Mouse (Mus musculus) embryonic facial prominence, embryonic 15.5 days (tissue): ENCODE results near the gene Gm13289. TPM values are rescaled to one million over a fixed set of nuclear protein-coding genes. Genes with fewer than 3 reads are reported as not detected.
A peak's percentile ranks its signal among the peaks of the same experiment; 100 is the strongest.
"Not testable (repeated sequence)": the region's sequence is repeated elsewhere in the genome, so short reads cannot be mapped to it uniquely, and the experiment has no call there.

Source experiments
- ATAC-seq: fragments of 200-750 bp; cut with Nextera tagmentation; 2 replicates; pipeline ENCODE4 v1.8.0; 2017; ENCODE audit warnings: low read depth, moderate TSS enrichment; ENCODE audit not compliant: insufficient number of reproducible peaks, low FRiP score, low TSS enrichment
- H3K27ac ChIP-seq: fragments of 300-500 bp; sonication (generic); replicated peaks from 2 replicates; pipeline ENCODE4 v1.5.1; 2015; ENCODE audit warnings: mild to moderate bottlenecking, inconsistent platforms
- H3K27me3 ChIP-seq: fragments of 300-500 bp; sonication (generic); 2 replicates; pipeline ENCODE4 v1.6.1; 2015; ENCODE audit warnings: inconsistent platforms
- H3K36me3 ChIP-seq: fragments of 300-500 bp; sonication (generic); 2 replicates; pipeline ENCODE4 v1.6.1; 2015; ENCODE audit warnings: mild to moderate bottlenecking, inconsistent platforms
- H3K4me1 ChIP-seq: fragments of 300-500 bp; sonication (generic); 2 replicates; pipeline ENCODE4 v1.6.1; 2015; ENCODE audit warnings: inconsistent platforms
- H3K4me2 ChIP-seq: fragments of 300-500 bp; sonication (generic); replicated peaks from 2 replicates; pipeline ENCODE4 v1.6.1; 2015; ENCODE audit warnings: mild to moderate bottlenecking, inconsistent platforms
- H3K4me3 ChIP-seq: fragments of 300-500 bp; sonication (generic); replicated peaks from 2 replicates; pipeline ENCODE4 v1.5.1; 2015; ENCODE audit warnings: mild to moderate bottlenecking, inconsistent platforms
- H3K9ac ChIP-seq: fragments of 300-500 bp; sonication (generic); 2 replicates; pipeline ENCODE4 v1.6.1; 2015; ENCODE audit warnings: inconsistent platforms
- H3K9me3 ChIP-seq: fragments of 300-500 bp; sonication (generic); replicated peaks from 2 replicates; pipeline ENCODE4 v1.6.1; 2016; ENCODE audit warnings: inconsistent platforms
- WGBS: fragments of 180-500 bp; shearing (Covaris S2); methylation state at CpG from one replicate; pipeline ENCODE4 v1.1.7; 2015; 5-methylcytosine and 5-hydroxymethylcytosine counted together
- polyA plus RNA-seq: library from polyadenylated mRNA; unstranded; fragments of >200 nt; fragmentation: Nextera tagmentation; extraction: Ambion mirVana; gene quantifications from 2 replicates; pipeline ENCODE4 v1.2.1, GENCODE M21; 2015

Gm13289 gene
- polyA plus RNA-seq, 1 experiment from 2014 or later: not detected

GRCm38 (mm10) chr4:88758751-88759150 is 18.0 kb upstream of the Gm13289 start:
- H3K9ac ChIP-seq, ATAC-seq, H3K4me1 ChIP-seq, H3K27ac ChIP-seq, H3K27me3 ChIP-seq, H3K4me3 ChIP-seq, H3K36me3 ChIP-seq, H3K4me2 ChIP-seq, H3K9me3 ChIP-seq: not testable (repeated sequence)
- WGBS: 86% methylated on average over 9 of the region's 9 CpGs

GRCm38 (mm10) chr4:88759610-88760268 is 17.0 kb upstream of the Gm13289 start, which contains the start of gene Gm13283:
Gene Gm13283, plus strand, starts transcription at chr4:88760119.
- not testable (repeated sequence) for H3K27me3 ChIP-seq, H3K9ac ChIP-seq, H3K4me1 ChIP-seq, H3K36me3 ChIP-seq, H3K9me3 ChIP-seq, ATAC-seq
- H3K4me2 ChIP-seq: peak within 1 kb of the TSS; percentile 55
- H3K27ac ChIP-seq: peak within 1 kb of the TSS; percentile 84
- WGBS: 13% methylated on average over 12 of the region's 14 CpGs
- peak within 1 kb of the TSS; percentile 43 for H3K4me3 ChIP-seq

DNA sequence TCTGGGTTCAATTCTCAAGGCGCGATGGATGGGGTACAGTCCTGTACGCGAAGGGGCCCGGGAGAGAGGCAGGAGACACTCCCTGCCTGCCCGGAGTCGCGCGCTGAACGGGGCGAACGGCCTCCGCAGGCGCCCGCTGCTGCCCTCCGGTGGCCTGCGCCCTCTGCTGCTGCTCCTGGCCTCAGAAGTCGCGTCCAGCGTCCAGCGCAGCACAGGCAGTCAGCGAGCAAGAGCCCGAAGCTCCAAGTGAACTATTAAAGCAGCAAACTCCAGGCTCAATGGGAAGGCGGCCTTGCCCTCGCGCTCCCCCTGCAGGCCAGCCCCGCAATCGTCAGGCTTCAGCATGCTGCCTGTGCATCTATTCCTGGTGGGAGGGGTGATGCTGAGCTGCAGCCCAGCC is 16.3 kb upstream of the Gm13289 start:
- not testable (repeated sequence) for ATAC-seq, H3K9ac ChIP-seq, H3K4me1 ChIP-seq, H3K27me3 ChIP-seq, H3K9me3 ChIP-seq, H3K36me3 ChIP-seq
- Histone ChIP-seq H3K27ac (peak overlapping the region; percentile 84), H3K4me3 (peak overlapping the region; percentile 43), H3K4me2 (peak overlapping the region; percentile 55)
- under 1% methylated on average over 26 of the region's 28 CpGs for WGBS

- 63% methylated on average over 6 of the region's 8 CpGs for WGBS
Measured at GRCm38 (mm10) chr4:88761776-88762175, 14.9 kb upstream of the Gm13289 start.

DNA sequence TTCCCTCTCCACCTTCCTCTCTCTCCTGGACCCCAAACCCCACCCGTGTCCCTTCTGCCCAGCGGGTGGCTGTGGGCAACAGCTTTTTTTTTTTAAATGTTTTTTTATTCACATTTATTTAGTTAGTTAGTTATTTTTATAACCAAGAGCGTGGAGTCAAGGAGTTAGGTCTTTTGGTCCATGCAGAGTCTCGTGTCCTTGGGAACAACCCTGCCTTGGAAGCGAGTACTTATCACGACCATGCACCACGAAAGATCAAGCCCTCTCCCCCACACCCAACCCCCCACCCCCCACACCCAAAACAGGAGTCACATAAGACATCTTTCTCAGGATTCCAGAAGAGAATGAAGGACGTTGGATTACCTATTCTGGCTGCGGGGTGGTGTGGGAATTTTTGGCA is 14.4 kb upstream of the Gm13289 start:
- H3K9me3 ChIP-seq, H3K27ac ChIP-seq, H3K4me1 ChIP-seq, H3K27me3 ChIP-seq, H3K4me2 ChIP-seq, H3K4me3 ChIP-seq, H3K36me3 ChIP-seq, ATAC-seq, H3K9ac ChIP-seq: not testable (repeated sequence)
- WGBS: 57% methylated on average over 9 of the region's 9 CpGs

More at GRCm38 (mm10) chr4:88761776-88762175, 14.9 kb upstream of the Gm13289 start:
- H3K27me3 ChIP-seq, H3K9me3 ChIP-seq, H3K9ac ChIP-seq, H3K4me2 ChIP-seq, ATAC-seq, H3K4me3 ChIP-seq, H3K4me1 ChIP-seq, H3K27ac ChIP-seq, H3K36me3 ChIP-seq: not testable (repeated sequence)

DNA sequence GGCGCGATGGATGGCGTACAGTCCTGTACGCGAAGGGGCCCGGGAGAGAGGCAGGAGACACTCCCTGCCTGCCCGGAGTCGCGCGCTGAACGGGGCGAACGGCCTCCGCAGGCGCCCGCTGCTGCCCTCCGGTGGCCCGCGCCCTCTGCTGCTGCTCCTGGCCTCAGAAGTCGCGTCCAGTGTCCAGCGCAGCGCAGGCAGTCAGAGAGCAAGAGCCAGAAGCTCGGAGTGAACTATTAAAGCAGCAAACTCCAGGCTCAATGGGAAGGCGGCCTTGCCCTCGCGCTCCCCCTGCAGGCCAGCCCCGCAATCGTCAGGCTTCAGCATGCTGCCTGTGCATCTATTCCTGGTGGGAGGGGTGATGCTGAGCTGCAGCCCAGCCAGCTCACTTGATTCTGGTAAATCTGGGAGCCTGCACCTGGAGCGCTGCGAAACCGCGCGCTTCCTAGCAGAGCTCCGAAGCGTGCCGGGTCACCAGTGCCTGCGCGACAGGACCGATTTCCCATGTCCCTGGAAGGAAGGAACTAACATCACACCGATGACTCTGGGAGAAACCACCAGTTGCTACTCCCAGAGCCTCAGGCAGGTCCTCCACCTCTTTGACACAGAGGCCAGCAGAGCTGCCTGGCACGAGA is 13.2 kb upstream of the Gm13289 start:
- H3K36me3 ChIP-seq, ATAC-seq, H3K27me3 ChIP-seq, H3K4me1 ChIP-seq, H3K9ac ChIP-seq, H3K9me3 ChIP-seq: not testable (repeated sequence)
- peak overlapping the region; percentile 50 for H3K4me2 ChIP-seq
- peak overlapping the region; percentile 44 for H3K4me3 ChIP-seq
- peak overlapping the region; percentile 75 for H3K27ac ChIP-seq
- 3% methylated on average over 37 of the region's 42 CpGs for WGBS

- H3K36me3 ChIP-seq, H3K4me3 ChIP-seq, H3K27ac ChIP-seq, H3K9me3 ChIP-seq, ATAC-seq, H3K4me2 ChIP-seq, H3K4me1 ChIP-seq, H3K9ac ChIP-seq, H3K27me3 ChIP-seq: not testable (repeated sequence)
- WGBS: no CpG with 5 or more reads among the region's 32 CpGs
Measured at GRCm38 (mm10) chr4:88773534-88773933, 3.2 kb upstream of the Gm13289 start, which contains the start of gene Gm13290. Gene Gm13290, plus strand, starts transcription at chr4:88773834.

- not testable (repeated sequence) for H3K27me3 ChIP-seq, ATAC-seq, H3K27ac ChIP-seq, H3K4me2 ChIP-seq, H3K36me3 ChIP-seq, H3K4me3 ChIP-seq, H3K9me3 ChIP-seq, H3K9ac ChIP-seq, H3K4me1 ChIP-seq
- no CpG with 5 or more reads among the region's 29 CpGs for WGBS
Measured at GRCm38 (mm10) chr4:88779550-88779949, 2.8 kb downstream of the Gm13289 start, which contains the start of gene Gm13272. Gene Gm13272, plus strand, starts transcription at chr4:88779850.

GRCm38 (mm10) chr4:88780320-88780719 is 3.6 kb downstream of the Gm13289 start:
- not testable (repeated sequence) for H3K27me3 ChIP-seq, H3K27ac ChIP-seq, H3K4me3 ChIP-seq, ATAC-seq, H3K9ac ChIP-seq, H3K4me1 ChIP-seq, H3K4me2 ChIP-seq, H3K36me3 ChIP-seq, H3K9me3 ChIP-seq
- 47% methylated on average over 16 of the region's 18 CpGs for WGBS

GRCm38 (mm10) chr4:88781831-88782230 is 5.1 kb downstream of the Gm13289 start, which contains the start of gene Ifnz:
Gene Ifnz, plus strand, starts transcription at chr4:88782131.
- not testable (repeated sequence) for H3K27me3 ChIP-seq, H3K9ac ChIP-seq, H3K4me1 ChIP-seq, H3K9me3 ChIP-seq, ATAC-seq, H3K36me3 ChIP-seq
- WGBS: 13% methylated on average over 4 of the region's 7 CpGs
- Histone ChIP-seq H3K4me3 (peak within 1 kb of the TSS; percentile 28), H3K27ac (peak within 1 kb of the TSS; percentile 68), H3K4me2 (peak within 1 kb of the TSS; percentile 39)

- not testable (repeated sequence) for H3K36me3 ChIP-seq, H3K27me3 ChIP-seq, H3K9me3 ChIP-seq, ATAC-seq, H3K9ac ChIP-seq, H3K4me1 ChIP-seq
- peak overlapping the region; percentile 39 for H3K4me2 ChIP-seq
- WGBS: 0% methylated on average over 3 of the region's 31 CpGs
- H3K27ac ChIP-seq: peak overlapping the region; percentile 68
- peak overlapping the region; percentile 28 for H3K4me3 ChIP-seq
Measured at GRCm38 (mm10) chr4:88782335-88782734, 5.6 kb downstream of the Gm13289 start.

DNA sequence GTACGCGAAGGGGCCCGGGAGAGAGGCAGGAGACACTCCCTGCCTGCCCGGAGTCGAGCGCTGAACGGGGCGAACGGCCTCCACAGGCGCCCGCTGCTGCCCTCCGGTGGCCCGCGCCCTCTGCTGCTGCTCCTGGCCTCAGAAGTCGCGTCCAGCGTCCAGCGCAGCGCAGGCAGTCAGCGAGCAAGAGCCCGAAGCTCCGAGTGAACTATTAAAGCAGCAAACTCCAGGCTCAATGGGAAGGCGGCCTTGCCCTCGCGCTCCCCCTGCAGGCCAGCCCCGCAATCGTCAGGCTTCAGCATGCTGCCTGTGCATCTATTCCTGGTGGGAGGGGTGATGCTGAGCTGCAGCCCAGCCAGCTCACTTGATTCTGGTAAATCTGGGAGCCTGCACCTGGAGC is 8.7 kb downstream of the Gm13289 start, which contains the start of gene Gm13276:
TSS of gene Gm13276 (plus strand) at position 301 of the 400 bp plus-strand sequence.
- H3K9ac ChIP-seq, H3K4me2 ChIP-seq, H3K27me3 ChIP-seq, H3K27ac ChIP-seq, H3K36me3 ChIP-seq, H3K4me3 ChIP-seq, H3K9me3 ChIP-seq, ATAC-seq, H3K4me1 ChIP-seq: not testable (repeated sequence)
- WGBS: no CpG with 5 or more reads among the region's 27 CpGs
